Mouse (Mus musculus): ENCODE data around the gene Dach2. TPM values are rescaled to one million over a fixed set of nuclear protein-coding genes. Genes with fewer than 3 reads are reported as not detected.

Dach2 gene
- total RNA-seq, 2 experiments from 2014 or later, result 0.08 to 0.38 TPM

Other genes with a start within 250 kb of the Dach2 start
- 10 to 100 TPM; 10.1 to 11.0 TPM for gene Chm, start 112.0 kb upstream of the Dach2 start, total RNA-seq (2021)

All from gastrocnemius, postnatal 25 days (tissue).